Mouse (Mus musculus) midbrain, embryonic 14.5 days (tissue): ENCODE data around the gene Cdk2. TPM values are rescaled to one million over a fixed set of nuclear protein-coding genes. Genes with fewer than 3 reads are reported as not detected.

ENCODE experiments used
- ATAC-seq: fragments of 200-750 bp; cut with Nextera tagmentation; 2 replicates; pipeline ENCODE4 v1.8.0; 2017; ENCODE audit warnings: moderate number of reproducible peaks, moderate library complexity; ENCODE audit not compliant: low FRiP score, low TSS enrichment
- DNase-seq: peaks from one replicate; pipeline ENCODE4 v3.0.0-alpha.2; 2015
- H3K27ac ChIP-seq: fragments of 300-500 bp; sonication (generic); replicated peaks from 2 replicates; pipeline ENCODE4 v1.5.1; 2014; ENCODE audit warnings: mild to moderate bottlenecking, low read depth, low read length, moderate library complexity
- H3K27me3 ChIP-seq: fragments of 300-500 bp; sonication (generic); 2 replicates; pipeline ENCODE4 v1.6.1; 2014; ENCODE audit warnings: low read length, control low read depth, mixed read lengths; ENCODE audit not compliant: control insufficient read depth, insufficient read depth
- H3K36me3 ChIP-seq: fragments of 300-500 bp; sonication (generic); 2 replicates; pipeline ENCODE4 v1.6.1; 2014; ENCODE audit warnings: low read length, control low read depth; ENCODE audit not compliant: control insufficient read depth, insufficient read depth
- H3K4me1 ChIP-seq: fragments of 300-500 bp; sonication (generic); 2 replicates; pipeline ENCODE4 v1.6.1; 2014; ENCODE audit warnings: mild to moderate bottlenecking, antibody characterized with exemption, low read length, control low read depth; ENCODE audit not compliant: control insufficient read depth, insufficient read depth
- H3K4me2 ChIP-seq: fragments of 300-500 bp; sonication (generic); 2 replicates; pipeline ENCODE4 v1.6.1; 2014; ENCODE audit warnings: mild to moderate bottlenecking, low read length, moderate library complexity
- H3K4me3 ChIP-seq: fragments of 300-500 bp; sonication (generic); replicated peaks from 2 replicates; pipeline ENCODE4 v1.5.1; 2014; ENCODE audit warnings: low read depth, low read length
- H3K9ac ChIP-seq: fragments of 300-500 bp; sonication (generic); replicated peaks from 2 replicates; pipeline ENCODE4 v1.6.1; 2014; ENCODE audit warnings: mild to moderate bottlenecking, low read length, moderate library complexity
- H3K9me3 ChIP-seq: fragments of 300-500 bp; sonication (generic); 2 replicates; pipeline ENCODE4 v1.6.1; 2016; ENCODE audit warnings: low read length, control low read depth, mixed read lengths; ENCODE audit not compliant: control insufficient read depth
- WGBS: fragments of 180-500 bp; shearing (Covaris S2); extraction: QIAGEN DNeasy Blood & Tissue Kit; methylation state at CpG from one replicate; pipeline ENCODE4 v1.1.7; 2014; 5-methylcytosine and 5-hydroxymethylcytosine counted together
- polyA plus RNA-seq: library from polyadenylated mRNA; unstranded; fragments of >200 nt; fragmentation: Nextera tagmentation; extraction: Ambion mirVana; gene quantifications from 2 replicates; pipeline ENCODE4 v1.2.1, GENCODE M21; 2014

Cdk2 gene
- polyA plus RNA-seq, 1 experiment from 2014 or later = 24.2 TPM

DNA sequence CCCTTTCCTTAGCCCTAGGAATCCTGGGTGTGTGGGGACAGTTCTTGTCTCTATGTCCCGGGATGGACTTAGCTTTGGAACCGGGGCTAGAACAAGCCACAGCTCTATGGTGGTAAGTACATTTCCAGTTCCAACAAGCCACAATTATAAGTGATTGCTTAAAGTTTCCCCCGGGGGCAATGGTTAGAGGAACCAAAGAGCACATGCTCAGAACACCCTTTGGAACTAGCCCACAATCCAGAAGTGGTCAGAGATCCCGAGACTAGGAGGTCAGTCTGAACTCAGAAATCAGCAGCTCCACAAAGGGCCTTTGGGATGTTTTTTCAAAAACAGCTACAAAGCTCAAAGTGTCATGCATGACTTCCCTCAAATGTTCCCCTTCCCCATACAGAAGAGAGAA lies 51.0 kb downstream of the Cdk2 start:
- no peak for ATAC-seq

More for the DNA sequence above, 51.0 kb downstream of the Cdk2 start:
- Histone ChIP-seq H3K36me3 (no peaks in the 10 kb centered on the region), H3K4me3 (no peak overlapping the region), H3K4me2 (no peak overlapping the region), H3K4me1 (no peaks in the 10 kb centered on the region), H3K27me3 (no peaks in the 10 kb centered on the region), H3K9me3 (no peaks in the 10 kb centered on the region), H3K27ac (no peak overlapping the region), H3K9ac (no peak overlapping the region)
- DNase-seq = no peak
- 73% methylated on average over 4 of the region's 4 CpGs for WGBS

Other genes starting within 250 kb of the Cdk2 start
- 172 and 229 TPM in 2 replicates for gene Smarcc2, start 245.8 kb downstream of the Cdk2 start, polyA plus RNA-seq
- gene Myl6, start 210.9 kb downstream of the Cdk2 start, polyA plus RNA-seq = 750 and 787 TPM in 2 replicates
- 5.3 and 6.8 TPM in 2 replicates for gene Myl6b, start 206.3 kb downstream of the Cdk2 start, polyA plus RNA-seq
- 6.0 and 10.9 TPM in 2 replicates for gene Esyt1, start 179.2 kb downstream of the Cdk2 start, polyA plus RNA-seq
- 17.6 and 19.6 TPM in 2 replicates for gene Zc3h10, start 157.3 kb downstream of the Cdk2 start, polyA plus RNA-seq
- gene Rpl41, start 155.7 kb downstream of the Cdk2 start, polyA plus RNA-seq = 2,375 and 2,760 TPM in 2 replicates
- gene Pa2g4, start 139.0 kb downstream of the Cdk2 start, polyA plus RNA-seq = 122 and 142 TPM in 2 replicates
- gene Erbb3, start 115.4 kb downstream of the Cdk2 start, polyA plus RNA-seq = 0.26 and 0.47 TPM in 2 replicates
- 529 and 586 TPM in 2 replicates for gene Rps26, start 78.3 kb downstream of the Cdk2 start, polyA plus RNA-seq
- gene Ikzf4, start 59.0 kb downstream of the Cdk2 start, polyA plus RNA-seq = 21.2 and 23.6 TPM in 2 replicates
- gene Suox, start 31.0 kb downstream of the Cdk2 start, polyA plus RNA-seq = 10.3 and 10.4 TPM in 2 replicates
- gene Rab5b, start 8.8 kb downstream of the Cdk2 start, polyA plus RNA-seq = 80.4 and 100 TPM in 2 replicates
- gene Pmel, start 836 bp downstream of the Cdk2 start, polyA plus RNA-seq = 0.22 and 0.38 TPM in 2 replicates
- gene Dgka, start 39.8 kb upstream of the Cdk2 start, polyA plus RNA-seq = 5.7 and 6.2 TPM in 2 replicates
- 46.7 and 60.0 TPM in 2 replicates for gene Pym1, start 42.9 kb upstream of the Cdk2 start, polyA plus RNA-seq
- gene Mmp19, start 85.9 kb upstream of the Cdk2 start, polyA plus RNA-seq = 0.22 and 0.41 TPM in 2 replicates
- gene Dnajc14, start 99.0 kb upstream of the Cdk2 start, polyA plus RNA-seq = 38.6 and 42.7 TPM in 2 replicates
- 11.7 and 13.1 TPM in 2 replicates for gene Tmem198b, start 99.3 kb upstream of the Cdk2 start, polyA plus RNA-seq
- 150 and 152 TPM in 2 replicates for gene Sarnp, start 112.3 kb upstream of the Cdk2 start, polyA plus RNA-seq
- 23.4 and 24.8 TPM in 2 replicates for gene Ormdl2, start 116.6 kb upstream of the Cdk2 start, polyA plus RNA-seq
- gene Gdf11, start 186.7 kb upstream of the Cdk2 start, polyA plus RNA-seq = 7.9 and 9.6 TPM in 2 replicates
- 120 and 138 TPM in 2 replicates for gene Cd63, start 196.0 kb upstream of the Cdk2 start, polyA plus RNA-seq
- gene Rdh5, start 217.9 kb upstream of the Cdk2 start, polyA plus RNA-seq = 11.6 and 15.2 TPM in 2 replicates
- 249 and 282 TPM in 2 replicates for gene Bloc1s1, start 219.0 kb upstream of the Cdk2 start, polyA plus RNA-seq
- 3.4 and 4.9 TPM in 2 replicates for gene Itga7, start 228.8 kb upstream of the Cdk2 start, polyA plus RNA-seq